Mouse (Mus musculus): ENCODE data around the gene Zfp965. TPM values are rescaled to one million over a fixed set of nuclear protein-coding genes. Genes with fewer than 3 reads are reported as not detected.
"Not testable (repeated sequence)": the region's sequence is repeated elsewhere in the genome, so short reads cannot be mapped to it uniquely, and the experiment has no call there.

Zfp965 gene
- total RNA-seq (2012; rRNA removed) (3.1 and 3.7 TPM in 2 replicates), total RNA-seq (2014; rRNA removed) (12.1 and 12.3 TPM in 2 replicates), polyA plus RNA-seq (2012; ENCODE audit: insufficient read length, low read depth) (5.5 and 6.9 TPM in 2 replicates)

DNA sequence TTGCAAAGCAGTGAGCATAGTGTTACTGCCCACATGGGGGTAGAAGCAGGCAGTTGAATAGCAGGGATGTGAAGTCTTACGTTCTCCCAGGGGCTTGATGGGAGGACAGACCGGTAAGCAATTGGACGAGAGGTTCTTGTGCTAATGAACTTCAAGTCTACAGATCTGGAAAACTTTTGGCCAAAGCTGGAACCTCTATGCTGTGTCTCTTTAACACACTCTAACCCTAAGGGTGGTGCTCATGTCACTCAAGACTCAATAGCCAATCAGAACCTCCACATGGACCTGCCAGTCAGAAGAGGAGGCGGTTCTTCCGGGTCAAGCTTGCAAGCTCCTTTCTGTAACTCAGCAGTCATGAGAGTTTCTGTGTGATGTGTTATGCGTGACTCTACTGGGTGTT is at the start of gene Zfp965:
Zfp965 (plus strand) TSS at position 301 of the 400 bp plus-strand sequence.
- H3K79me2 ChIP-seq (replicated peaks; ENCODE audit: control insufficient read depth, extremely low read depth, insufficient read depth, poor library complexity, severe bottlenecking); H3K27me3 ChIP-seq (replicated peaks); H3K4me3 ChIP-seq (replicated peaks in 1 of 3; ENCODE audit: low read depth in 2 of 3, low read length in 2 of 3, poor library complexity in 1 of 3); H3K36me3 ChIP-seq (replicated peaks in 1 of 2; ENCODE audit: control insufficient read depth in 1 of 2, insufficient read depth in 1 of 2, low read length in 1 of 2); dilution Hi-C loops (cut with MboI; ENCODE audit: extremely low pct_ligation_motif_present, extremely low pct_unique_long_range_greater_than_20kb, low sequenced_read_pairs); H3K9ac ChIP-seq (ENCODE audit: insufficient read depth, low read depth); H3K9me3 ChIP-seq (replicated peaks; ENCODE audit: low read length); H3K4me1 ChIP-seq (ENCODE audit: control insufficient read depth in 1 of 2, insufficient read depth in 2 of 2); H3K4me2 ChIP-seq (ENCODE audit: insufficient read depth, low read depth, poor library complexity, severe bottlenecking); H3K27ac ChIP-seq (ENCODE audit: insufficient read depth, low read depth); DNase-seq (ENCODE audit: extremely low read depth); in situ Hi-C loops (cut with MboI; ENCODE audit: low pct_ligation_motif_present, low pct_unique_long_range_greater_than_20kb, low sequenced_read_pairs): not testable (repeated sequence)

DNA sequence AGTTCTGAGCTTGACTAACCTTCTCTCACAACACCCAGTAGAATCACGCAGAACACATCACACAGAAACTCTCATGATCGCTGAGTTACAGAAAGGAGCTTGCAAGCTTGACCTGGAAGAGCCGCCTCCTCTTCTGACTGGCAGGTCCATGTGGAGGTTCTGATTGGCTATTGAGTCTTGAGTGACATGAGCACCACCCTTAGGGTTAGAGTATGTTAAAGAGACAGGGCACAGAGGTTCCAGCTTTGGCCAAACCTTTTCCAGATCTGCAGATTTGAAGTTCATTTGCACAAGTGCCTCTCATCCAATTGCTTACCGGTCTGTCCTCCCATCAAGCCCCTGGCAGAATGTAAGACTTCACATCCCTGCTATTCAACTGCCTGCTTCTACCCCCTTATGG is 34.1 kb upstream of the Zfp965 start, which contains the start of gene Gm4724:
Gm4724 (minus strand) TSS at position 101 of the 400 bp plus-strand sequence.
- dilution Hi-C loops (cut with MboI; ENCODE audit: extremely low pct_ligation_motif_present, extremely low pct_unique_long_range_greater_than_20kb, low sequenced_read_pairs); in situ Hi-C loops (cut with MboI; ENCODE audit: low pct_ligation_motif_present, low pct_unique_long_range_greater_than_20kb, low sequenced_read_pairs); H3K36me3 ChIP-seq (replicated peaks in 1 of 2; ENCODE audit: control insufficient read depth in 1 of 2, insufficient read depth in 1 of 2, low read length in 1 of 2): not testable (repeated sequence)

More for the DNA sequence above, 34.1 kb upstream of the Zfp965 start, which contains the start of gene Gm4724:
- not testable (repeated sequence) for H3K4me1 ChIP-seq (ENCODE audit: control insufficient read depth in 1 of 2, insufficient read depth in 2 of 2); H3K9me3 ChIP-seq (replicated peaks; ENCODE audit: low read length); DNase-seq (ENCODE audit: extremely low read depth); H3K27me3 ChIP-seq (replicated peaks); H3K4me2 ChIP-seq (ENCODE audit: insufficient read depth, low read depth, poor library complexity, severe bottlenecking); H3K4me3 ChIP-seq (replicated peaks in 1 of 3; ENCODE audit: low read depth in 2 of 3, low read length in 2 of 3, poor library complexity in 1 of 3); H3K79me2 ChIP-seq (replicated peaks; ENCODE audit: control insufficient read depth, extremely low read depth, insufficient read depth, poor library complexity, severe bottlenecking); H3K27ac ChIP-seq (ENCODE audit: insufficient read depth, low read depth); H3K9ac ChIP-seq (ENCODE audit: insufficient read depth, low read depth)

Other genes starting within 250 kb of the Zfp965 start
- not detected in 2 replicates for gene Gm14440, start 194.9 kb upstream of the Zfp965 start, total RNA-seq (2012; rRNA removed)
- 3.4 TPM in 1 of 2 replicates, not detected in the other for gene Gm14440, start 194.9 kb upstream of the Zfp965 start, total RNA-seq (2014; rRNA removed)
- 3.6 and 4.0 TPM in 2 replicates for gene Gm14440, start 194.9 kb upstream of the Zfp965 start, polyA plus RNA-seq (2012; ENCODE audit: insufficient read length, low read depth)
- gene Gm4631, start 131.8 kb upstream of the Zfp965 start, total RNA-seq (2012; rRNA removed), result 11.5 and 13.3 TPM in 2 replicates
- gene Gm4631, start 131.8 kb upstream of the Zfp965 start, total RNA-seq (2014; rRNA removed), result 21.4 and 24.8 TPM in 2 replicates
- gene Gm4631, start 131.8 kb upstream of the Zfp965 start, polyA plus RNA-seq (2012; ENCODE audit: insufficient read length, low read depth), result 22.8 and 23.8 TPM in 2 replicates
- 2.9 and 3.1 TPM in 2 replicates for gene Zfp968, start 97.5 kb upstream of the Zfp965 start, total RNA-seq (2012; rRNA removed)
- 8.0 and 9.0 TPM in 2 replicates for gene Zfp968, start 97.5 kb upstream of the Zfp965 start, total RNA-seq (2014; rRNA removed)
- 1.3 and 1.5 TPM in 2 replicates for gene Zfp968, start 97.5 kb upstream of the Zfp965 start, polyA plus RNA-seq (2012; ENCODE audit: insufficient read length, low read depth)
- 6.4 and 8.7 TPM in 2 replicates for gene Gm4724, start 34.2 kb upstream of the Zfp965 start, total RNA-seq (2012; rRNA removed)
- gene Gm4724, start 34.2 kb upstream of the Zfp965 start, total RNA-seq (2014; rRNA removed), result 10.9 and 12.0 TPM in 2 replicates
- gene Gm4724, start 34.2 kb upstream of the Zfp965 start, polyA plus RNA-seq (2012; ENCODE audit: insufficient read length, low read depth), result 0.87 and 5.1 TPM in 2 replicates
- not detected in 2 replicates for gene Gm11007, start 174.0 kb downstream of the Zfp965 start, total RNA-seq (2012; rRNA removed)
- not detected in 2 replicates for gene Gm11007, start 174.0 kb downstream of the Zfp965 start, total RNA-seq (2014; rRNA removed)
- gene Gm11007, start 174.0 kb downstream of the Zfp965 start, polyA plus RNA-seq (2012; ENCODE audit: insufficient read length, low read depth), result 4.1 TPM in 1 of 2 replicates, not detected in the other
- gene Zfp969, start 233.7 kb downstream of the Zfp965 start, total RNA-seq (2012; rRNA removed), result not detected in 2 replicates
- gene Zfp969, start 233.7 kb downstream of the Zfp965 start, total RNA-seq (2014; rRNA removed), result not detected in 2 replicates
- not detected in 2 replicates for gene Zfp969, start 233.7 kb downstream of the Zfp965 start, polyA plus RNA-seq (2012; ENCODE audit: insufficient read length, low read depth)

All from CH12.LX (cell line).